Mouse (Mus musculus) intestine, embryonic 15.5 days (tissue): ENCODE results near the gene Gm8300. TPM values are rescaled to one million over a fixed set of nuclear protein-coding genes. Genes with fewer than 3 reads are reported as not detected.
"Not testable (repeated sequence)": the region's sequence is repeated elsewhere in the genome, so short reads cannot be mapped to it uniquely, and the experiment has no call there.

Experiments used
- ATAC-seq: fragments of 200-750 bp; cut with Nextera tagmentation; 2 replicates; pipeline ENCODE4 v1.8.0; 2017; ENCODE audit warnings: moderate TSS enrichment, moderate library complexity
- H3K27ac ChIP-seq: fragments of 300-500 bp; sonication (generic); 2 replicates; pipeline ENCODE4 v1.5.1; 2015; ENCODE audit warnings: mild to moderate bottlenecking, inconsistent platforms
- H3K27me3 ChIP-seq: fragments of 300-500 bp; sonication (generic); replicated peaks from 2 replicates; pipeline ENCODE4 v1.6.1; 2015; ENCODE audit warnings: inconsistent platforms
- H3K36me3 ChIP-seq: fragments of 300-500 bp; sonication (generic); 2 replicates; pipeline ENCODE4 v1.6.1; 2015; ENCODE audit warnings: inconsistent platforms
- H3K4me1 ChIP-seq: fragments of 300-500 bp; sonication (generic); replicated peaks from 2 replicates; pipeline ENCODE4 v1.6.1; 2015; ENCODE audit warnings: inconsistent platforms
- H3K4me2 ChIP-seq: fragments of 300-500 bp; sonication (generic); replicated peaks from 2 replicates; pipeline ENCODE4 v1.6.1; 2015; ENCODE audit warnings: mild to moderate bottlenecking, inconsistent platforms
- H3K4me3 ChIP-seq: fragments of 300-500 bp; sonication (generic); replicated peaks from 2 replicates; pipeline ENCODE4 v1.5.1; 2015; ENCODE audit warnings: inconsistent platforms
- H3K9ac ChIP-seq: fragments of 300-500 bp; sonication (generic); 2 replicates; pipeline ENCODE4 v1.6.1; 2015; ENCODE audit warnings: inconsistent platforms
- H3K9me3 ChIP-seq: fragments of 300-500 bp; sonication (generic); 2 replicates; pipeline ENCODE4 v1.6.1; 2016; ENCODE audit warnings: inconsistent platforms
- WGBS: fragments of 180-500 bp; shearing (Covaris S2); methylation state at CpG from one replicate; pipeline ENCODE4 v1.1.7; 2015; 5-methylcytosine and 5-hydroxymethylcytosine counted together
- polyA plus RNA-seq: library from polyadenylated mRNA; unstranded; fragments of >200 nt; fragmentation: Nextera tagmentation; extraction: Ambion mirVana; gene quantifications from 2 replicates; pipeline ENCODE4 v1.2.1, GENCODE M21; 2015

The Gm8300 gene
- not detected in 2 replicates for polyA plus RNA-seq

- not testable (repeated sequence) for H3K4me2 ChIP-seq, ATAC-seq, H3K36me3 ChIP-seq, H3K27ac ChIP-seq, H3K4me1 ChIP-seq, H3K9ac ChIP-seq, H3K27me3 ChIP-seq, H3K9me3 ChIP-seq, H3K4me3 ChIP-seq
- 85% methylated on average over 4 of the region's 4 CpGs for WGBS
Measured at GRCm38 (mm10) chr12:87514016-87514415, at the start of gene Gm8300. Gene Gm8300, plus strand, starts transcription at chr12:87514316.

GRCm38 (mm10) chr12:87464678-87465297 lies 49.3 kb upstream of the Gm8300 start:
- no peaks in the 10 kb centered on the region for H3K9me3 ChIP-seq
- no peak overlapping the region for H3K9ac ChIP-seq
- H3K4me3 ChIP-seq, result no peak overlapping the region
- H3K4me2 ChIP-seq, result no peak overlapping the region
- WGBS, result 80% methylated on average over 6 of the region's 6 CpGs
- no peaks in the 10 kb centered on the region for H3K4me1 ChIP-seq
- no peaks in the 10 kb centered on the region for H3K27me3 ChIP-seq
- peaks cover 33% of the 10 kb centered on the region for H3K36me3 ChIP-seq
- no peak overlapping the region for H3K27ac ChIP-seq
- peak; percentile 96 for ATAC-seq

GRCm38 (mm10) chr12:87470263-87471136 lies 43.6 kb upstream of the Gm8300 start:
- Histone ChIP-seq H3K27ac (no peak overlapping the region), H3K4me3 (peak overlapping the region; percentile 79), H3K9ac (peak overlapping the region; percentile 17; the same call in 1 of the 2 replicates), H3K4me1 (peaks cover 9% of the 10 kb centered on the region), H3K36me3 (0 out of 2 replicates have a peak, but pooled peaks cover 2% of the 10 kb centered on the region), H3K27me3 (no peaks in the 10 kb centered on the region), H3K9me3 (no peaks in the 10 kb centered on the region), H3K4me2 (peak overlapping the region; percentile 60)
- WGBS, result 50% methylated on average over 7 of the region's 7 CpGs
- ATAC-seq, result no peak

- Histone ChIP-seq H3K4me3 (peak overlapping the region; percentile 79), H3K27me3 (no peaks in the 10 kb centered on the region), H3K36me3 (0 out of 2 replicates have a peak, but pooled peaks cover 2% of the 10 kb centered on the region), H3K27ac (peak overlapping the region; percentile 70), H3K9ac (peak overlapping the region; percentile 94), H3K9me3 (no peaks in the 10 kb centered on the region), H3K4me2 (peak overlapping the region; percentile 60), H3K4me1 (peaks cover 9% of the 10 kb centered on the region)
- no peak for ATAC-seq
- under 1% methylated on average over 19 of the region's 19 CpGs for WGBS
Measured at GRCm38 (mm10) chr12:87471421-87471963, 42.6 kb upstream of the Gm8300 start.

GRCm38 (mm10) chr12:87471964-87472786 lies 41.9 kb upstream of the Gm8300 start, which contains the start of gene Snw1:
Gene Snw1, minus strand, starts transcription at chr12:87472274.
- peak within 1 kb of the TSS; percentile 70 for H3K27ac ChIP-seq
- ATAC-seq, result peak; percentile 98
- no peaks in the 10 kb centered on the region for H3K9me3 ChIP-seq
- H3K27me3 ChIP-seq, result no peaks in the 10 kb centered on the region
- 0 out of 2 replicates have a peak, but pooled peaks cover 2% of the 10 kb centered on the region for H3K36me3 ChIP-seq
- 3% methylated on average over 45 of the region's 45 CpGs for WGBS
- H3K4me3 ChIP-seq, result peak within 1 kb of the TSS; percentile 79
- H3K4me2 ChIP-seq, result peak within 1 kb of the TSS; percentile 60
- peaks cover 9% of the 10 kb centered on the region for H3K4me1 ChIP-seq
- peak within 1 kb of the TSS; percentile 94 for H3K9ac ChIP-seq

GRCm38 (mm10) chr12:87474756-87475155 lies 39.4 kb upstream of the Gm8300 start:
- Histone ChIP-seq H3K27ac (no peak overlapping the region), H3K9ac (no peak overlapping the region), H3K4me2 (no peak overlapping the region), H3K4me1 (peaks cover 9% of the 10 kb centered on the region), H3K4me3 (no peak overlapping the region), H3K27me3 (no peaks in the 10 kb centered on the region), H3K9me3 (no peaks in the 10 kb centered on the region), H3K36me3 (no peaks in the 10 kb centered on the region)
- 83% methylated on average over 3 of the region's 3 CpGs for WGBS
- no peak for ATAC-seq

GRCm38 (mm10) chr12:87482482-87482881 lies 31.6 kb upstream of the Gm8300 start:
- not testable (repeated sequence) for H3K4me2 ChIP-seq, H3K27ac ChIP-seq, H3K4me3 ChIP-seq, H3K27me3 ChIP-seq, H3K9ac ChIP-seq, H3K9me3 ChIP-seq, H3K36me3 ChIP-seq, H3K4me1 ChIP-seq
- ATAC-seq, result peak; percentile 17; the same call in 1 of the 2 replicates
- 87% methylated on average over 5 of the region's 5 CpGs for WGBS

GRCm38 (mm10) chr12:87488683-87489082 lies 25.4 kb upstream of the Gm8300 start:
- H3K36me3 ChIP-seq, H3K4me2 ChIP-seq, H3K9ac ChIP-seq, H3K4me1 ChIP-seq, H3K9me3 ChIP-seq, H3K4me3 ChIP-seq, H3K27ac ChIP-seq, H3K27me3 ChIP-seq, ATAC-seq: not testable (repeated sequence)
- WGBS, result 58% methylated on average over 2 of the region's 2 CpGs

- H3K27me3 ChIP-seq, H3K4me1 ChIP-seq, H3K4me3 ChIP-seq, ATAC-seq, H3K27ac ChIP-seq, H3K4me2 ChIP-seq, H3K9me3 ChIP-seq, H3K9ac ChIP-seq, H3K36me3 ChIP-seq: not testable (repeated sequence)
- WGBS, result 95% methylated on average over 3 of the region's 3 CpGs
Measured at GRCm38 (mm10) chr12:87494421-87494820, 19.7 kb upstream of the Gm8300 start, which contains the start of gene Gm5788. Gene Gm5788, plus strand, starts transcription at chr12:87494721.

GRCm38 (mm10) chr12:87519616-87520015 lies 5.5 kb downstream of the Gm8300 start:
- H3K9ac ChIP-seq, H3K4me2 ChIP-seq, H3K9me3 ChIP-seq, H3K27me3 ChIP-seq, H3K27ac ChIP-seq, H3K4me1 ChIP-seq, H3K36me3 ChIP-seq, ATAC-seq, H3K4me3 ChIP-seq: not testable (repeated sequence)
- WGBS, result 62% methylated on average over 3 of the region's 3 CpGs

- no peaks in the 10 kb centered on the region for H3K27me3 ChIP-seq
- no peak for ATAC-seq
- H3K4me3 ChIP-seq, result no peak overlapping the region
- H3K4me2 ChIP-seq, result no peak overlapping the region
- H3K27ac ChIP-seq, result no peak overlapping the region
- H3K9ac ChIP-seq, result no peak overlapping the region
- 76% methylated on average over 3 of the region's 3 CpGs for WGBS
- H3K4me1 ChIP-seq, result no peaks in the 10 kb centered on the region
- H3K36me3 ChIP-seq, result no peaks in the 10 kb centered on the region
- H3K9me3 ChIP-seq, result no peaks in the 10 kb centered on the region
Measured at GRCm38 (mm10) chr12:87543927-87544326, 29.8 kb downstream of the Gm8300 start.

- H3K4me2 ChIP-seq, H3K36me3 ChIP-seq, H3K27ac ChIP-seq, H3K9ac ChIP-seq, H3K27me3 ChIP-seq, H3K4me1 ChIP-seq, ATAC-seq, H3K4me3 ChIP-seq, H3K9me3 ChIP-seq: not testable (repeated sequence)
- WGBS, result 89% methylated on average over 4 of the region's 4 CpGs
Measured at GRCm38 (mm10) chr12:87550628-87551027, 36.5 kb downstream of the Gm8300 start.
